Mouse (Mus musculus) limb, embryonic 11.5 days (tissue): ENCODE measurements at regions not wholly inside any gene's neighbourhood (a gene's known extent, or its start where the extent isn't known, plus 50 kb on each side); places are given as distances from the start of the nearest gene placed in this dataset.
A peak's percentile ranks its signal among the peaks of the same experiment; 100 is the strongest.

ENCODE experiments used
- ATAC-seq: fragments of 200-750 bp; cut with Nextera tagmentation; 2 replicates; pipeline ENCODE4 v1.8.0; 2017; ENCODE audit warnings: low read depth; ENCODE audit not compliant: insufficient number of reproducible peaks, low FRiP score, low TSS enrichment
- DNase-seq: peaks from one replicate; pipeline ENCODE4 v3.0.0-alpha.2; 2015; ENCODE audit warnings: low spot score
- H3K27ac ChIP-seq: fragments of 300-500 bp; sonication (generic); replicated peaks from 2 replicates; pipeline ENCODE4 v1.5.1; 2014; ENCODE audit warnings: low read depth, mild to moderate bottlenecking, low read length
- H3K27me3 ChIP-seq: fragments of 300-500 bp; sonication (generic); 2 replicates; pipeline ENCODE4 v1.6.1; 2014; ENCODE audit warnings: mild to moderate bottlenecking, low read length, mixed read lengths; ENCODE audit not compliant: control insufficient read depth, insufficient read depth
- H3K36me3 ChIP-seq: fragments of 300-500 bp; sonication (generic); 2 replicates; pipeline ENCODE4 v1.6.1; 2014; ENCODE audit warnings: mild to moderate bottlenecking, low read length, moderate library complexity, mixed read lengths; ENCODE audit not compliant: control insufficient read depth, insufficient read depth
- H3K4me1 ChIP-seq: fragments of 300-500 bp; sonication (generic); 2 replicates; pipeline ENCODE4 v1.6.1; 2014; ENCODE audit warnings: low read length, mixed read lengths; ENCODE audit not compliant: control insufficient read depth, insufficient read depth
- H3K4me2 ChIP-seq: fragments of 300-500 bp; sonication (generic); 2 replicates; pipeline ENCODE4 v1.6.1; 2014; ENCODE audit warnings: low read depth, mild to moderate bottlenecking, moderate library complexity; ENCODE audit not compliant: severe bottlenecking
- H3K4me3 ChIP-seq: fragments of 300-500 bp; sonication (generic); 2 replicates; pipeline ENCODE4 v1.5.1; 2014; ENCODE audit warnings: low read depth, low read length
- H3K9ac ChIP-seq: fragments of 300-500 bp; sonication (generic); 2 replicates; pipeline ENCODE4 v1.6.1; 2014; ENCODE audit warnings: mild to moderate bottlenecking, low read length
- H3K9me3 ChIP-seq: fragments of 300-500 bp; sonication (generic); 2 replicates; pipeline ENCODE4 v1.6.1; 2016; ENCODE audit warnings: low read length; ENCODE audit not compliant: control insufficient read depth
- WGBS: fragments of 180-500 bp; shearing (Covaris S2); extraction: QIAGEN DNeasy Blood & Tissue Kit; methylation state at CpG from one replicate; pipeline ENCODE4 v1.1.7; 2014; 5-methylcytosine and 5-hydroxymethylcytosine counted together

DNA sequence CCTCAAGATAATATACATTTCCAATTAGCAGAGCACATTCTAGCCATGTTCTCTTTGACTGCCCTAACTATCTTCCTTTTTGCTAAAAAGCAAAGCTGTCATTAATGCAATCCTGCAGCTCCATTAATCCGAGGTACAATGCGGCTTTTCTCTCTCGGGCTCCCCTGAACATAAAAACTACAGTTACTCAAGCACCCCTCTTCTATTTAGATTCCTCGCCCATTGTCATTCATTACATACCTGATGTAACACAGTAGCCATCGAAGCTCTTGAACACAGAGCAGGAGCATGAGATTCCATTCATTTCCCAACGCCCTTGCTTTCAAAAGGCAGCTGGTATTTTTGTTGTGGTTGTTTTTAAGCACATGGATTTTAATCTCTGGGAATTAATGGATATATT, 387.2 kb downstream of the Sorl1 start:
- DNase-seq (no peak), ATAC-seq (no peak)
- WGBS = 27% methylated on average over 6 of the region's 6 CpGs
- Histone ChIP-seq H3K4me1 (peaks cover 5% of the 10 kb centered on the region; the same call in 1 of the 2 replicates), H3K27ac (peak overlapping the region; percentile 18; the same call in 1 of the 2 replicates), H3K4me3 (no peak overlapping the region), H3K9ac (no peak overlapping the region), H3K9me3 (no peaks in the 10 kb centered on the region), H3K36me3 (no peaks in the 10 kb centered on the region), H3K27me3 (no peaks in the 10 kb centered on the region), H3K4me2 (peak overlapping the region; percentile 49; the same call in 1 of the 2 replicates)

DNA sequence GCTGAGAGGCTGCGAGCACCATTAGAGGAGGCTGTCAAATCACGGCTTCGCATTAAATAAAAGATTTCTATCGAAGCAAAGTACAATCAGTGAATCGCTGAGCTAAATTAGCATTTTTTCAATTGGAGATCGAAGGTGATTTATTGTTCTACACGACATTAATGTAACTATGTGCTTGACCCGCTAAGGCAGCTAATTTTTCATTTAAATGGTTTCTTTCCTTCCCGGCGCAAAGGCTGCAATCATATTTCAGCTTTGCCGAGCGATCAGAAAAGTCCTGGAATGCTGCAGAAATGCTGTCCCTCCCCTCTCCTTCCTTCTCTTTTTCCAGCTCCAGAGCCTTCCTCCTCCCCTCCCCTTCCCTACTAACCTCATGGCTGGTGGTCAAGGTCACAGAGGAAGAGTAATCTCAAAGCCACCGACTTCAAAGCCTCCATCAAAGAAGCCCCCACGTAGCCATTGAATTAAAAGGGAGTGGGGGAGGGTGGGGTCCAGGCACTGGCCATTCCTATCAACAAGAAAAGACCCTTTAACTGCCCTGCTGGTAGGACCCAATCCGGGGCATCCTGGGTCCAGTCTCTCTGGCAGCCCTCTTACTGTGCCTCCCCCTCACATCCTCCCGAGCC, 387.8 kb downstream of the Sorl1 start:
- 1% methylated on average over 16 of the region's 16 CpGs for WGBS
- no peaks in the 10 kb centered on the region for H3K9me3 ChIP-seq

GRCm38 (mm10) chr9:41735448-41736233, 388.5 kb downstream of the Sorl1 start:
- DNase-seq (peak; percentile 78), ATAC-seq (peak; percentile 82)
- Histone ChIP-seq H3K9me3 (no peaks in the 10 kb centered on the region), H3K36me3 (no peaks in the 10 kb centered on the region), H3K4me2 (peak overlapping the region; percentile 49), H3K27me3 (no peaks in the 10 kb centered on the region), H3K4me3 (peak overlapping the region; percentile 9), H3K27ac (peak overlapping the region; percentile 18), H3K4me1 (peaks cover 5% of the 10 kb centered on the region; the same call in 1 of the 2 replicates), H3K9ac (peak overlapping the region; percentile 54)
- under 1% methylated on average over 22 of the region's 22 CpGs for WGBS

More for the DNA sequence above, 387.8 kb downstream of the Sorl1 start:
- Histone ChIP-seq H3K4me1 (peaks cover 5% of the 10 kb centered on the region; the same call in 1 of the 2 replicates), H3K27ac (peak overlapping the region; percentile 18), H3K27me3 (no peaks in the 10 kb centered on the region), H3K4me3 (peak overlapping the region; percentile 9), H3K4me2 (peak overlapping the region; percentile 49), H3K9ac (peak overlapping the region; percentile 54), H3K36me3 (no peaks in the 10 kb centered on the region)
- DNase-seq (peak; percentile 67), ATAC-seq (peak; percentile 55; the same call in 1 of the 2 replicates)

DNA sequence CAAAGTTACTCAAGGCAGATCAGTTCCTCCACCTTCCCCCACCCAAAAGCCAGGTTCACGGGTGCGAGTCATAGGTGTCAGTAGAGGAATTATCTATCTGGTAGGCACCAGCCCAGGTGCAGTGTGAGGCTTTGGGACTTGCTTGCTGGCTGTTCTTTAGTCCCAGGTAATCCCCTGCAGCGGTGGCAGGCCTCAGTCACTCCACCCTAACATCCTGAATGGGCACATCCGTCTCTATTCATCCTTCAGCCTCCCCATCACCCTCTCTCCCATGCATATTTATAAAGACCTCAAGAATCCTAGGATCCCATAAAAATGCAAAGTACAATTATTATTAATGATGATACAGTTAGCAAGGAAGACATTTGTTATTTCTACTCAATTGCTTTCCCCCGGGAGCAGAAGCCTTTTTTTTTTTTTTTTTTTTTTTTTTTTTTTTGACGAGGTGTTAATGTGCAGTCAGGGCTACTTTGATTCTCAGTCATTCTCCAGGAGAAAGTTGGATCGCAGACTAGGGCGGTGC, 389.1 kb downstream of the Sorl1 start:
- no peak for ATAC-seq
- H3K4me3 ChIP-seq = peak overlapping the region; percentile 9; the same call in 1 of the 2 replicates

GRCm38 (mm10) chr9:41721609-41722008, 402.5 kb downstream of the Sorl1 start:
- 77% methylated on average over 4 of the region's 4 CpGs for WGBS
- Histone ChIP-seq H3K4me1 (no peaks in the 10 kb centered on the region), H3K9ac (no peak overlapping the region), H3K27ac (no peak overlapping the region), H3K27me3 (no peaks in the 10 kb centered on the region), H3K36me3 (no peaks in the 10 kb centered on the region), H3K4me2 (no peak overlapping the region), H3K9me3 (no peaks in the 10 kb centered on the region), H3K4me3 (no peak overlapping the region)
- ATAC-seq (no peak), DNase-seq (no peak)

More for the DNA sequence above, 389.1 kb downstream of the Sorl1 start:
- H3K36me3 ChIP-seq = no peaks in the 10 kb centered on the region
- peak overlapping the region; percentile 18; the same call in 1 of the 2 replicates for H3K27ac ChIP-seq
- 13% methylated on average over 8 of the region's 8 CpGs for WGBS
- H3K9ac ChIP-seq = peak overlapping the region; percentile 54
- no peaks in the 10 kb centered on the region for H3K27me3 ChIP-seq
- H3K4me2 ChIP-seq = peak overlapping the region; percentile 49
- peaks cover 5% of the 10 kb centered on the region; the same call in 1 of the 2 replicates for H3K4me1 ChIP-seq
- no peaks in the 10 kb centered on the region for H3K9me3 ChIP-seq
- DNase-seq = no peak

DNA sequence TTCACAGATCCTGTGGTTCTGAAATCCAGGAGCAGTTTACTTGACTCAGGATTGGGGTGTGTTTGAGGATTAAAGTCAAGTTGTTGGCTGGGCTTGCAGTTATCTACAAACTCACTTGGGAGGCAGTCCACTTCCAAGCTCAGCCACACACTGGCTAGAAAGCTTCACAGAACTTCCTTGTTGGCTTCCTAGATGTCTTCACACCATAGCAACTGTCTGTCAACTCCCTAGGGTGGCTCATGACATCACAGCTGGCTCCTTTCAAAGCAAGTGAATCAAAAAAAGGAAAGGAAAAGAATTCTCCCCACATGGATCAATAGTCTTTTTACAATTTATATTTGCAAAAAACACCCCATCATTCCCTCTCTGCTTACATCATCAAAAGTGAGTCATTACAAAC, 408.9 kb downstream of the Sorl1 start:
- no peak for ATAC-seq
- no peak overlapping the region for H3K4me2 ChIP-seq

GRCm38 (mm10) chr9:41705972-41706371, 418.1 kb downstream of the Sorl1 start:
- no peak for DNase-seq
- ATAC-seq = no peak
- Histone ChIP-seq H3K9me3 (no peaks in the 10 kb centered on the region), H3K27me3 (no peaks in the 10 kb centered on the region), H3K4me3 (no peak overlapping the region), H3K4me1 (no peaks in the 10 kb centered on the region; the same call in 1 of the 2 replicates), H3K9ac (no peak overlapping the region), H3K36me3 (no peaks in the 10 kb centered on the region), H3K4me2 (no peak overlapping the region), H3K27ac (no peak overlapping the region)

More for the DNA sequence above, 408.9 kb downstream of the Sorl1 start:
- Histone ChIP-seq H3K9ac (no peak overlapping the region), H3K27ac (no peak overlapping the region), H3K4me3 (no peak overlapping the region), H3K9me3 (no peaks in the 10 kb centered on the region), H3K36me3 (no peaks in the 10 kb centered on the region), H3K4me1 (no peaks in the 10 kb centered on the region), H3K27me3 (no peaks in the 10 kb centered on the region)
- DNase-seq = no peak

- Histone ChIP-seq H3K9me3 (no peaks in the 10 kb centered on the region), H3K4me2 (no peak overlapping the region), H3K36me3 (no peaks in the 10 kb centered on the region), H3K27me3 (no peaks in the 10 kb centered on the region), H3K4me1 (no peaks in the 10 kb centered on the region; the same call in 1 of the 2 replicates), H3K27ac (no peak overlapping the region), H3K9ac (no peak overlapping the region), H3K4me3 (no peak overlapping the region)
- no peak for DNase-seq
- no peak for ATAC-seq
- WGBS = 66% methylated on average over 8 of the region's 8 CpGs
Observed at GRCm38 (mm10) chr9:41705461-41705903, 418.6 kb downstream of the Sorl1 start.
